ENCODE assay signal across 8 mouse cellular contexts in the genomic region with DNA sequence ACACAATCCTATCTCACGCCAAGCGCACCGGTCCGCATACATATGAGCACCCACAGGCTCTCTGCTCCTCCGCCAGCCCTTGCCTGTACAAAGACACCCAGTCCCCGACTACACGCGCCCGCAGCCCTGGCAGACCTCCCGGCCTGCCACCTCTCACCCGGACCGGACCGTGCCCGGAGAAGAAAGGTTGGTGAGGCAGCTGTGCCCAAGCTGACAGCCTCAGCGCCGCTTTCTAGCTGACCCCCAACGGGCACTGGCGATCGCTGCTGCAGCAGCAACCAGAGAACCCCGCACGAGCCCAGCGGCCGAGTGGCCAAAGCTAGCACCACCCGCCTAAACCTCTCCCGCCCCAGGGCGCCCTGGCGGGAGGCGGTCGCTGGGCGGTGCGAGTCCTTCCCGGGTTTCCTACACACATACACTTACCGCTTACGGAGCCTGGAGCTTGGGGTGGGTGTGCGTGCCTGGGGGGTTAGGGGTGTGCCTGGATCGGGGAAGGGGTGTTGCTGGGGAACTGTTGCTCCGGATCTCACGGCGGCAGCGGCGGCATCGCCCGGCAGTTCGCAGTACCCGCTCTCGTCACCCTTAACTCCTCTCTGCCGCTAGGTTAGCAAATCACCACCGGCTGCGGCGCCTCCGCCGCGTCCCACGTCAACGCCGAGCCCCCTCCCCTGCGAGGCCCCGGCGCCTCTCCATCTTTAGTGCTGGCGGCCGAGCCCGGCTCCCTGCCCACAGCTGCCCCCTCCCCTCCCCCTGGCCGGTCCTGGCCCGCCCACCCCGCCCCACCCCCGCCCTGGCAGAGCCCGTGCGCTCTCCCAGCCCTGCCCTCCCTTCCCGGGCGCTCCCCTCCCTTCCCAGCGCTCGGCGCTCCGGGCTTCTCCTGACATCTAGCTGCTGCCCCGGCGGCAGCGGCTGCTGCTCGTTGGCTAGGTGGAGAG. TPM values are rescaled to one million over a fixed set of nuclear protein-coding genes. Genes with fewer than 3 reads are reported as not detected.
A peak's percentile ranks its signal among the peaks of the same experiment; 100 is the strongest.
DNase-seq lines count a peak whose midpoint lies in the region; ATAC-seq and TF ChIP-seq lines count a peak whose summit lies in the region.

Gene Zbtb16 (minus strand): TSS at position 592 of the 935 bp plus-strand sequence.

- TF ChIP-seq CTCF in cerebellum, adult 2 months (IDR thresholded peaks at IDR 0.05; ENCODE audit: borderline replicate concordance, insufficient read depth, low read depth, low read length), result no peak
- peak; percentile 23 for TF ChIP-seq CTCF in lung, adult 2 months (IDR thresholded peaks at IDR 0.05; ENCODE audit: insufficient read depth, low read length)

- WGBS in cerebellum, adult 2 months, result under 1% methylated on average over 71 of the region's 78 CpGs
- WGBS in lung, adult 2 months, result under 1% methylated on average over 64 of the region's 78 CpGs

- no peak within 1 kb of the TSS; the same call in 1 of the 2 replicates for H3K27ac ChIP-seq in cerebellum, adult 2 months (ENCODE audit: insufficient read depth, low read length)

- no peaks in the 10 kb centered on the region; the same call in 1 of the 2 replicates for H3K27me3 ChIP-seq in cerebellum, adult 2 months (ENCODE audit: control insufficient read depth, insufficient read depth, low read length)

- H3K4me3 ChIP-seq in cerebellum, adult 2 months (replicated peaks; ENCODE audit: insufficient read depth, low read depth, low read length), result peak within 1 kb of the TSS; percentile 59
- H3K4me3 ChIP-seq in lung, adult 2 months (replicated peaks; ENCODE audit: extremely low read depth, low read depth, low read length), result peak within 1 kb of the TSS; percentile 94

- peak; percentile 81 for DNase-seq in Muller cell, postnatal 12 days (ENCODE audit: inconsistent ontology term)
- peak; percentile 66 to 69 for DNase-seq in cerebellum, adult 2 months
- peak; percentile 84 for DNase-seq in forelimb bud, embryonic 11.5 days (ENCODE audit: low read depth, low spot score)
- peak; percentile 86 for DNase-seq in heart, postnatal 25 days (ENCODE audit: low spot score)
- peak; percentile 76 to 88 for DNase-seq in layer of hippocampus, adult 8-10 months (ENCODE audit: low spot score in 2 of 2)
- peak; percentile 90 for DNase-seq in lung, adult 2 months
- DNase-seq in thymus, postnatal 36 days, result peak; percentile 17 to 30

- 0 out of 2 replicates have a peak, but pooled peaks have one; percentile 17 for ATAC-seq in neutrophil, adult 5-6 weeks (ENCODE audit: extremely low read depth, insufficient number of reproducible peaks, low FRiP score, poor library complexity, severe bottlenecking)

- TF ChIP-seq POLR2A in cerebellum, adult 2 months (IDR thresholded peaks at IDR 0.05; ENCODE audit: borderline replicate concordance, insufficient read depth, low read length), result no peak
- peak; percentile 61; the same call in 1 of the 2 replicates for TF ChIP-seq POLR2A in lung, adult 2 months (IDR thresholded peaks at IDR 0.05; ENCODE audit: borderline replicate concordance, extremely low read depth, low read depth, low read length)

- intact Hi-C loops in heart, postnatal 25 days (cut with DNase I), result loop anchor here (1.0 to 5.0 kb wide), 4 partner anchors 25 to 188 kb away; no protein-coding TSS in a partner anchor

- H3K4me1 ChIP-seq in cerebellum, adult 2 months (ENCODE audit: control insufficient read depth, insufficient read depth, low read length), result no peaks in the 10 kb centered on the region
- H3K4me1 ChIP-seq in lung, adult 2 months (ENCODE audit: control insufficient read depth, insufficient read depth, low read length), result peaks cover 17% of the 10 kb centered on the region

RNA-seq across cellular contexts. Expression of gene Zbtb16, which starts in this region (rescaled TPM):
- 5.0 and 8.5 TPM in 2 replicates for polyA plus RNA-seq in cerebellum, adult 2 months (2012; rRNA removed)
- 100 to 1,000 TPM; 132 to 167 TPM for total RNA-seq in heart, postnatal 25 days (2021)
- 100 to 1,000 TPM; 118 to 146 (median 137) TPM for total RNA-seq in layer of hippocampus, adult 8-10 months (2022)
- polyA plus RNA-seq in lung, adult 2 months (2012; rRNA removed), result 16.0 and 44.4 TPM in 2 replicates
- 4.5 and 6.5 TPM in 2 replicates for total RNA-seq in neutrophil, adult 5-6 weeks (2017)

Comparison
In these comparisons a context has a peak if more than half of its experiments do, and no peak if none do; other contexts are left out.
1. RNA of gene Zbtb16 (total RNA-seq): 132 to 167 TPM in heart, postnatal 25 days and 118 to 146 TPM in layer of hippocampus, adult 8-10 months; 4.5 to 6.5 TPM in neutrophil, adult 5-6 weeks; every median in the first group is over 10 times any median in the second.
2. DNase-seq: peak in every context shown above with its lines; median percentile 90 in lung, adult 2 months; 86 in heart, postnatal 25 days; 84 in forelimb bud, embryonic 11.5 days; 82 in layer of hippocampus, adult 8-10 months; 81 in Muller cell, postnatal 12 days; 68 in cerebellum, adult 2 months; 24 in thymus, postnatal 36 days.